Mouse (Mus musculus) lung, postnatal 14 days (tissue): ENCODE measurements around the gene Hist1h2ag.
"Not testable (repeated sequence)": the region's sequence is repeated elsewhere in the genome, so short reads cannot be mapped to it uniquely, and the experiment has no call there.

Source experiments
- DNase-seq: peaks from one replicate; pipeline ENCODE4 v3.0.0; 2021

The Hist1h2ag gene

DNA sequence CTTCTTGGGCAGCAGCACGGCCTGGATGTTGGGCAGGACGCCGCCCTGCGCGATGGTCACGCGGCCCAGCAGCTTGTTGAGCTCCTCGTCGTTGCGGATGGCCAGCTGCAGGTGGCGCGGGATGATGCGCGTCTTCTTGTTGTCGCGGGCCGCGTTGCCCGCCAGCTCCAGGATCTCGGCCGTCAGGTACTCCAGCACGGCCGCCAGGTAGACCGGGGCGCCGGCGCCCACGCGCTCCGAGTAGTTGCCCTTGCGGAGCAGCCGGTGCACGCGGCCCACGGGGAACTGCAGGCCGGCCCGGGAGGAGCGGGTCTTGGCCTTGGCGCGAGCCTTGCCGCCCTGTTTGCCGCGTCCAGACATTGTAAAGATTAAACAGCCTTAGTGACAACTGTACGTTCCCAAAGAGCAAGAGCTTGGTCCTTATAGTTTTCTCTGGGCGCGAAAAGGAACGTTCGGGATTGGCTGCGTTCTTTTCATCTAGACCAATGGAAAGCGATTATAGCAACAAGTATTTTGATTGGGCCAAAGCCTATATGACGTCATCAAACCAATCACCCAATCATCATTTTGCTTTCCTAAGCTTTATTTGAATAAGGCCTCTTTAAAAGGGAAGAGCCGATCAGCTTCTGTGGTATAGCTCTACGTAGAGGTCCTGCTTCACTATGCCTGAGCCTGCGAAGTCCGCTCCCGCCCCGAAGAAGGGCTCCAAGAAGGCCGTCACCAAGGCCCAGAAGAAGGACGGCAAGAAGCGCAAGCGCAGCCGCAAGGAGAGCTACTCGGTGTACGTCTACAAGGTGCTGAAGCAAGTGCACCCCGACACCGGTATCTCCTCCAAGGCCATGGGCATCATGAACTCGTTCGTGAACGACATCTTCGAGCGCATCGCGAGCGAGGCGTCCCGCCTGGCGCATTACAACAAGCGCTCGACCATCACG is at the start of gene Hist1h2ag, which contains the start of gene Hist1h2bj:
TSS of gene Hist1h2ag (minus strand) at position 377 of the 935 bp plus-strand sequence.
TSS of gene Hist1h2bj (plus strand) at position 647 of the 935 bp plus-strand sequence.
- DNase-seq: peak; percentile 87

DNA sequence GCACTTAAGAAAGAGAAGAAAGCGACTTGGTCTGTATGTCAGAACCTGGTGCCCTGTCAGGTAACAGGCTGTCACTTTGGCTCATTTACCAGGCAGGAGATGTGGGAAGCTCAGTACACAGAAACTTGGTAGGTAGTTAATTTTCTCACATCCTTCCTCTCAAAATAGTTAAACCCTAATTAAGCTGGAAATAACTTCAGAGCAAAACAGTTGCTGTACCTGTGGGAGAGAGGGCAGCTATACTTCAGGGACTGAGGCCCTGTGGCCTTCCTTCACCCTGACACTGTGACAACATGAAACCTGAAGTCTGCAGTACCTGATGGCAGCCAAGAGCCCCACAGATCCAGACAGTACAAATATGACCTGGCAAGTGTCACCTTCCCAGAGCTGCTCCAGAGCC is 41.4 kb upstream of the Hist1h2ag start, which contains the start of gene Vmn1r188:
TSS of gene Vmn1r188 (plus strand) at position 301 of the 400 bp plus-strand sequence.
- DNase-seq: not testable (repeated sequence)

DNA sequence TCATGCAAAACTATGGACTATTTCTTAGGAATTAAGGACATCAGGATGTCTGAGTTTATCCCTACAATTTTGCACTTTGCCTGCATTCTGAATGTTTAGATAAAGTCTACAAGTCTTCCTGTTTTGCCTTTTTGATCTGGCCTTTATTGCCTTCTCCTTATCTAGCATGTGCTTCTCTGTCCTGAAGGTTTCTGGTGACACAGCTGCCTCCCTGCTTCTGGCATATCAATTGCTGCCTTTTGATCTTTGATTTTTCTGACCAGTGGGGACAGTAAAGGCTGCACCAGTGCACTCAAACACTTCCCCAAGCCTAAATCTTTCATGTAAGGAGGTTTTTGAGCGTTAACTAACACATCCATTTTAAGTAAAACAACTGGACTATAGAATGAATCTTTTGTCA is 20.7 kb upstream of the Hist1h2ag start:
- no peak for DNase-seq

DNA sequence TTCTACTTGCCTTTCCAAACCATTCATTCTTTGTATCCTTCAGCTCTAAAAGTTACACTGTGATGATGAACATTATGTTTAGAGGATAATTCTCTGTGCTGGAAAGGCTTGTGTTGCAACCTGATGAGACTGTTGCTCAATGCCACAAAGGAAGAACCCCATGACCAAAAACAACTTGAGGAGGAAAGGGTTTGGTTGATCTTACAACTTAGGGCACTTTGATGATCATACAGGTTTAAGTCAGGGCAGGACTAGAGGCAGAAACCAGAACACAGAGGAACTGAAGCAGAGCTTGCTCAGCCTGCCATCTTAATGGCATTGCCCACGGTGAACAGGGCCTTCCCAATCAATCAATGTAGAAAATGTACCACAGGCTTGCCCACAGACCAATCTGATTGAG is 18.7 kb upstream of the Hist1h2ag start:
- DNase-seq: no peak

DNA sequence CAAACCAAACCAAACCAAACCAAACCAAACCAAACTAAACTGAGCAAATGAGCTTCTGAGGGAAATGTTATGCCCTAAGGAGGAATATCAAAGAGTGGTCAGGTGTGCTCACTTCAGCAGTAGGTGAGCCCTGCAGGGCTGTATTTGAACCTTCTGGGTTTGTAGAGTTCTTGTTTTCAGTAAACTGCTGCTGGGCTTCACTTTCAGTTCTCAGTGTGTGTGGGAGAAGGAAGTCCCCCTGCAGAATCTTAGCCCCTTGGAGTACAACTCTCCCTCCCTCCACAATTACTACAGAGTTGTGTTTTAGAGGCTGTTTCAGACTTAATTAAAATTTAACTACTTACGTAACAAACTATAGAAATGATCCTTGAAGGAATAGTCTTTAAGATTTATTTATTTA is 11.0 kb upstream of the Hist1h2ag start:
- DNase-seq: no peak

DNA sequence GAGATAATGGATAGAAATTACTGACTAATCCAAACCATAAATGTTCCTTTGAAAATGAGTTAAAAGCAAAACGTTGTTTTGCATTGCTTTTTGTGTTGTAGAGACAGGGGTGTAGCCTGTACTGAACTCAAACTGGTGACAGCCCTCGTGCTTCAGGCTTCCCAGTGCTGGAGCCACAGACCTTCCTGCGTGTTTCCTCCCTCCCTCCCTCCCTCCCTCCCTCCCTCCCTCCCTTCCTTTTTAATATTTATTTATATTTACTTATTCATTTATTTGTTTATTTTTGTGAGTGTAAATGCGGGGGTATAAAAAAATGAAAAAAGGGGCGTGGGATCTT is 8.7 kb upstream of the Hist1h2ag start:
- no peak for DNase-seq

DNA sequence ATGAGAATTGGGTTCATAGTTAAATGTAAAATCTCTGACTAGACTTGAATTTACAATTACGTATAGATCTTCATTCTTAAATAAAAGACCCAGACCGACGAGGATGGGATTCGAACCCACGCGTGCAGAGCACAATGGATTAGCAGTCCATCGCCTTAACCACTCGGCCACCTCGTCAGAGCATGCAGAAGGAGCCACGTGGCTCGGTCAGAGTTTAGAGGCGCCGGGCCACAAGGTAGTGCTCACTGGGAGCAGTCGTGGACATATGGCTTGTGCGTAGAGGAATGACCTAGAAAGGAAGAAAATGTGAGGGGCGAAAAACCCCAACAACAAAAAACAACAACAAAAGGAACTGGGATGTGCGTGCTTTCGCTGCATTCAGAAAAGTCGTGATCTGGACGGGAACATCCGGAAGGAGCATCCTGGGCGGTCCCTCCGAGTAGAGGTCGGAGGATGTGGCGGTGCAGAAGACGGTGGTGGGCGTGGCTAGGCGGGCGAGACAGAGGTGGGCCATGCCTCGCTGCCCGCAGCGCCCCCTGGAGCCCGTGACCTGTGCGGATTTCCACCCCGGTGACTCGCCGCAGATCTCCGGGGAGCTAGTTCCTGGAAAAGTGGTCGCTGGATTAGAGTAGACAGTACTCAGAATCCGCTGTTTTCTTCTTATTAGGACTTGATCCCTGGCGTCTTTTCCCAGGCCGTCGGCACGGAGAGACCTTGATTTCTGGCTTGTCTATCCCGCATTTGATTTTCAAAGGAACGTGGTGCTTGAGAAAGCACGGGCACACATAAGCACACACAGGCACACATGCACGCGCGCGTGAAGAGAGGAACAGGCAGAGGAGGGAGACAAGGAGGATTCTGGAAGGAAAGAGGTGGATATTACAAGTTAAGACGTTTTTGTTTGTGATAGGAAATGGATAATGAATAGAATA is 8.1 kb upstream of the Hist1h2ag start:
- DNase-seq: peak; percentile 92

DNA sequence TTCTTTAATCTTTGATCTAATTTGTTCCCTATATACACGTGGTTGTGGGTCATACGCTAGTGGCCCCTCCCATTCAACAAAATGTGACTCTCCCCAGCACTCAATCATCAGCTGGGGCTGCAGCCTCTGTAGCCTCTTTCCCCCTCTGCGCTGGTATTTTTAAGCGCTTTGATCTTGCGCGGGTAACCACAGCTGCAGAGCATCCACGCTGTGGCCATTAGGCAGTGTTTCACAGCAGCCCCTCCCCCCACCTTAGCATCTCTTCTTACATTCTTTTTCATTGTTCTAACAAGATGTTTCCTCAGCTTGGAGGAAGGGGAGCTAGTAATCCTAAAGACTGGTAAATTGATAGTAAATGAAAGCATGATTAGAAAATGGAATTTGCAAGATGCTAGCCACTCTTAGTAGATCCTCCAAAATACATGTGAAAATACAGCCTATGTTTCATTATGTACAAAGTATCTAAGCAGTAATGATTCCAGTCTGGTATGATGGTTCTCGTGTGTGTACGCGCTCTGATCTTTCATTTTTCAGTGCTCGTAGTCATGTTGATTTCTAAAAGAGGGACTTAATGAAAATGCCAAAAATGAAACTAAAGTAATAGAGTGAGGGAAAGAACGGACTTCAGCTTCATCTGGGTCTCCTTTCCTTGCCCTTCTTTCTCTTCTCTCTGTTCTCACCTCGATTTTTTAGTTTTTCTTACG is 7.1 kb upstream of the Hist1h2ag start:
- DNase-seq: peak; percentile 22

DNA sequence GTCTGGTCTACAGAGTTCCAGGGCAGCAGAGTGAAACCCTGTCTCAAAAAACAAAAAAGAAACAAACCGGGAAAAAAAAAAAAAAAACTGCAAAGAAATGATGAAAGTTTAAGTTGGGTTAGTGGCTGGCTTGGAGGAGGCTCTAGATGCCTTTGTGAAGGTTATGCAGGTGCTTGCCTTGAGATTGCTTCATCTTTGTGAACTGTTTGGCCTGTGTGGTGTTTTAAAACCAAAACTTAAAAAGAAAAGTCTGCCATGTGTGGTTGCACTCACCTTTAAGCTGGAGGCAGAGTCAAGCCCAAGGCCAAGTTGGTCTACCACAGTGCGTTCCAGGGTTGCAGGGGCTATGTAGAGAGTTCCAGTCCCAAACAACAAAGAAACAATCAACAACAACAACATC is 6.3 kb upstream of the Hist1h2ag start:
- no peak for DNase-seq

DNA sequence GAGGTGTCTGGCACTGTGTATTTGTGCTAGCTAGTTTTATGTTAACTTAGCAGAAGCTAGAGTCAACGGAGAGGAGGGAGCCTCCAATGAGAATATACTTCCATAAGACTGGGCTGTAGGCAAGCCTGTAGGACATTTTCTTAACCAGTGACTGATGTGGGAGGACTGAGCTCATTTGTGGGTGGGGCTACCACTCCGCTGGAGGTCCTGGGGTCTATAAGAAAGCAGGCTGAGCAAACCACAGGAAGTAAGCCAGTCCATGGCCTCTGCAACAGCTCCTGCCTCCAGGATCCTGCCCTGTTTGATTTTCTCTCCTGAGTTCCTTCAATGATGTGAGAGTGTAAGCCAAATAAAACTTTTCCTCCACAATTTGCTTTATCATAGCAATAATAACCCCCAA is 2.6 kb upstream of the Hist1h2ag start:
- no peak for DNase-seq

DNA sequence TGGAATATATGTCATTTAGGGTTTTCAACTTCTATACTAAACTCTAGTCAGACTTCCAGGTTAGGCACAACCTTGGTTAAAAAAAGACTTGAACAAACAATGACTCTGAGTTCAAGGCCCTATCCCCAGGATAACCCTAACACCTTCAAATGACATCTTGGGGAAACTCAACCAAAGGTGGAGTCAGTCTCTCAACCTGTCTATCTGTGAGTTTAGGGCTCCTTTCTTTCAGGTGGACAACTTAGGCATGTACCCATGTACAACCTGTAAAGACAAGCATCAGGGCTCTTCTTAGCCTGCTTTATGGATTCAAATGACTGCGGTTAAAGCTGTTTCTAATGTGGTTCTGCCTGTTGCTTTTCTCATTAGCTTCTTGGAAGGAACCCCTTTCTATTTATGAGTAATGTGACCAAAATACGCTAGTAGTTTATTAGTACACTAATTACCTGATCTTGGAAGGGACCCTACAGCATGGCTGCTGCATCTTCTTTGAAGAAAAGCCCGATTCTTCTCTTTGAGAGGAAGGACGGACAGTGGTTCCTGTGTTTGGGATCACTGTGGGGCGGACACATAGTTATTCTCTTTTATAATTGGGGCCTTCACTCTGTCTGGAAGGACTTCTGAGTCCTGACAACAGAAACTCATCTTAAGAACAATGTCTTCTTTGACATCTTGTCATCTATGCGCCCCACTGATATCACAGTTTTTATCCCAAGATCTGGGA is 1.9 kb upstream of the Hist1h2ag start:
- DNase-seq: no peak

DNA sequence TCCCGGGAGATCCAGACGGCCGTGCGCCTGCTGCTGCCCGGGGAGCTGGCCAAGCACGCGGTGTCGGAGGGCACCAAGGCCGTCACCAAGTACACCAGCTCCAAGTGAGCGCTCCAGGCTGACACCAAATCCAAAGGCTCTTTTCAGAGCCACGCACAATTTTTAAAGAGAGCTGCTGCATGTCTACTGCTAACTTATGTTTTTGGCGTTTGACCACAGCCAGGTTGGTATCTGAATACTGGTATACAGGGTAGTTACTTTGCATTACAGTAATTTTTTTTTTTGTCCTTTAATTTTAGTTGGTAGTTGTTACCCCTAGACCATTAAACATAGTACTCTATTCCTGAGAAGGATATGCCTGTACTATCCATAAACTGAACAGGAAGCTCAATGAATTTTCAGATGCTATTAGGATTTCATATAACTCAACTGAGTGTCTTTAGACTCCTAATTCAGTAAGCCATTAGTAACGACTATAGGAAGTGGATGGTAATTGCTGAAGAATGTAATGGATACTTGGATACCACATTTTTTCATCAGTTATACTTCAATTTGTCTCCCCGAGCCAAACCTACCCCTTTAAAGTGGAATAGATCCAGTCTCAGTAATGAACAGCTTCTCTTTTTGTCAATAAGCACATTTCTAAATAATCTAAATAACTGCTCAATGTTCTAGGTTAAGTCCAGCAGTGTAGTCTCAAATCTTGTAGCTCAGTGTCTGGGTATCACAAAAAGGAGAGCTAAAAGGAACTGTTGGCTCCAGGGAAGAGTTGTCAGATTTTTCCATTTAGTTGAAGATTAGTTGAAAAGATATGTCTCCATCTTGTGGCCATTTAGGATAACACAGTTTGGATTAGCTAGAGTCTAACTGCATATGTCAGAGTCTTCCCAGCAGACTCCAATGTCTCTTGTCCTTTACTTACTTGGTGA is 1.0 kb upstream of the Hist1h2ag start:
- DNase-seq: no peak

DNA sequence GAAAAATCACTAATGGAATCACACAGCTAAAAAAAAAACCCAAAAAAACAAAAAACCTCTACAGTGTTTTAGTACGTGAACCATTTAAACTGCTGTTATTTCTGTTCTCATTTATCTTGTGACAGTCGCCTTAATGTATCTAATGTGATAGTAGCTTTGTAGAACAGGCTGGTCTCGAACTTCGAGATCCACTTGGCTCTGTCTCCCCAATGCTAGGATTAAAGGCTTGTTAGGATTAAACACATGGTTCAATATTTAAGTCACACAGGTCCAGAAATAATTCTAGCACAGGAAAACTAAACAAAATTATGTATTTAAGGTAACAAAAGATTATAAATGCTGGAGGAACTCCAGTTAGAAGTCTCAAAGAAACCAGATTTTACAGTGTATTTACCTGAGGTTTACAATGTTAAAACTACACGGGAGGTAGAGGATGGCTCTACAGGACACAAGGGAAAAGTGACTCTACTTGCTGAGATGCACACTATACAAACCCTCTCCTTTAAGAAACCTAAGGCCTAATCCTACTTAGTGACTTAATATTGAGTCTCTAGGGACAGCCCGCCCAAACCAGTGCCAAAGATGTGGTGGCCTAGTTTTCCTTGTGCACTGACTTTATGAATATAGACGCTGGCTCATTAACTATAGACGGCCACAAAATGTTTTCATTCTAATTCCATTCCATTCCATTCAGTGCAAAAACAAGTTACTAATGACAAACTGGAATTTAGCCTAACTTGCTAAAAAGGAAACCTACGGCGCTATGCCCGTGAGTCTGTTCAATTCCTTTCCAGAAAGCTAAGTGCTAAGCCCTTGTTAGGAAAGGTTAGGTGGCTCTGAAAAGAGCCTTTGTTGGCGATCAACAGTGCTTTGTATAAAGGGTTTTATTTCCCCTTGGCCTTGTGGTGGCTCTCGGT is 835 bp downstream of the Hist1h2ag start:
- no peak for DNase-seq

DNA sequence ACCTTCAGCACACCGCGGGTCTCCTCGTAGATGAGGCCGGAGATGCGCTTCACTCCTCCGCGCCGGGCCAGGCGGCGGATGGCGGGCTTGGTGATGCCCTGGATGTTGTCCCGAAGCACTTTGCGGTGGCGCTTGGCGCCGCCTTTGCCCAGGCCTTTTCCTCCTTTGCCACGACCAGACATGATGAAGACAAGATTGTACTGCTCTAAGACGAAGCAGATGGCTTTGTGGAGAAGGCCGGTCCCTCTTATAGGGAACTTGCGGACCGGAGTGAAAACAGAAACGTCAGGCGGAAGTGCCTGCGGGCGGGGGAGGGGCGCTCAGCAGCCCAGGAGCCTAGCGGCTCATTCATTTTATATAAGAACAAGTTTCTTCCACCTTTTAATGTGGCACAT is 1.6 kb downstream of the Hist1h2ag start, which contains the start of gene Hist1h4i:
TSS of gene Hist1h4i (minus strand) at position 221 of the 395 bp plus-strand sequence.
- peak; percentile 97 for DNase-seq

DNA sequence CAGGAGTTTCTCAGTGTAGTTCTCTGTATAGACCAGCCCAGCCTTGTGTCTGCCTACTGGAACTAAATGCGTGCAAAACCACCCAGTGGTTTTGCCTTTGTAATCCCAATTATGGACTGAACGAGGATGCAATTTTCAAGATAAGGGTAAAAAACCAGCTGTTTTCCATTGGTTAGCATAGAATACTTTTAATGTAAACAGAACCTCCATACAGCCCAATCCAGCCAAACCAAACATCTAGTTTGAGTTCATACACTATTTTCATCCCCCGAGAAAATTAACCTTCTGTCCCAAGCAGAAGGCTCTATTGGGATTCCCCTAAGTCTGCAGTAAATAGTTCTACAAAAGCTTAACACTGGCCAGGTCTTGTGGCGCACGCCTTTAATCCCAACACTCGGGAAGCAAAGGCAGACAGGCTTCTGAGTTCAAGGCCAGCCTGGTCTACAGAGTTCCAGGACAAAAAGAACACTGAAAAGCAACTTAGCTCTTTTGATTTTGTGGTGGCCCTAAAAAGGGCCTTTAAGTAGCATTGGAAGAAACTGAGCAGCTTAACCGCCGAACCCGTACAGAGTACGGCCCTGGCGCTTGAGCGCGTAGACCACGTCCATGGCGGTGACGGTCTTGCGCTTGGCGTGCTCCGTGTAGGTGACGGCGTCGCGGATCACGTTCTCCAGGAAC is 2.1 kb downstream of the Hist1h2ag start:
- DNase-seq: no peak

DNA sequence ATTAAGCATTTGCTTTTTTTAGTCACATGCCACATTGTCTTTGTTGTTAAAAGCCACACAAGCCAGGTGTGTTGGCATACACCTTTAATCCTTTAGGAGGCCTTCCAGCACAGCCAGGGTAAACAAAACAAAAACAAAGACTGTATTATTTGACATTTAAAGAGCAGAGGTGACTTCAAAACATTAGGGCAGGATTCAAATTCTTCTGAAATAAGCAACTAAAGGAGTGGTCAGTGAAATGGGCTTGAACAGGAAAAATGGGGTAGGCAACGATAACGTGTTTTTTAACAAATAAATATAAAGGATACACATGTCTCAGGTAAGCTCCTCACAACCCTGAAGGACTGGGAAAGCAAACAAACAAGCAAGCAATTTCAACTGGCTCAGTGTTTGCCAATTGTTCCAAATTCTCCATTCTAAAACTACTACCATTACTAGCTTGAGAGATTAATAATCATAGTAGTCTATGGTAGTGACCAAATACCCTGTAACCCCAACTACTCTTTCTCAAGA is 2.7 kb downstream of the Hist1h2ag start:
- no peak for DNase-seq

DNA sequence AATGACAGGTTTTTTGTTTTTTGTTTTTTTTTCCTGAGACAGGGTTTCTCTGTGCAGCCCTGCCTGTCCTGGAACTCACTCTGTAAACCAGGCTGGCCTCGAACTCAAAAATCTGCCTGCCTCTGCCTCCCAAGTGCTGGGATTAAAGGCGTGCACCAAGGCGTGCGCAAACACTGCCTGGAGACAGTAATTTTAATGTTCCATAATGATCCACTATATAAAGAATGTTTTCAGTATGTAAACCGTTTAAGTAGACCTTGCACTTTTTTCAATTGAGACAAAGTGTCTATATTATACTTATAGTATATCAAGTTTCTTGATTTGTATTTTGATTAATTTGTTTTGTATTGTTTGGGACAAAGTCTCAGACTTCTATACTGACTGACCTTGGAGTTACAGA is 3.4 kb downstream of the Hist1h2ag start:
- DNase-seq: no peak

DNA sequence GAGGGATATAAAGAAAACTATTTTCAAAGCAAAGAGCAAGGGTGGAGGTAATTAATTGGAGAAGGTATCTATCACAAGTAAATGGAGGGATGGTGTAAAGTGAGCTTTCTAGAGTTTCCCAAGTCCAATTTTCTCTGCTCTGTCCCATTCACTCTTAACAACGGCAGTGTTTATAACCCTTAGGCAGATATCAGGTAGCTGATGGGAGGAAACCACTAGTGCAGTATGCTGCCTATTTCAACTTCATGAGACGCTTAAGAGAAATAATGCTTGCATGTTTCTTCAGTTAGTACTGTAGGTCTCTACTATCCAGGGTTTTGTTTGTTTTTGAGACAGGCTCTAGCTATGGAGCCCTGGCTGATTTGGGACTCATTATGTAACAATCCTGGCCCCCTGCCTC is 5.3 kb downstream of the Hist1h2ag start:
- DNase-seq: no peak

DNA sequence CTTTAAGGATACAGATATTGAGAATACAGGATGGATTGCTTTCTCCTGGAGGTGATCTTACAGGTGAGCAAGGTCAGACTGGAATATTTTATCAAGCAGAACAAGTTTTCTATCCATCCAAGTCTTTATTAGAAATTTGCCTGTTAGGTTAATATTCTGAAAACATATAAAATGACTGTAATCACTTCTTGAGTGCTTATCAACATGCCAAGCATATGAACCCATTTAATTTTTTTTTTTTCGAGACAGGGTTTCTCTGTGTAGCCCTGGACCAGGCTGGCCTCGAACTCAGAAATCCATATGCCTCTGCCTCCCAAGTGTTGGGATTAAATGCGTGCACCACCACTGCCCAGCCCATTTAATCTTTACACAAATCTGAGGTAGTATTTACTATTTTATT is 5.8 kb downstream of the Hist1h2ag start:
- no peak for DNase-seq
